Mouse (Mus musculus): ENCODE results near the gene Olfr618. TPM values are rescaled to one million over a fixed set of nuclear protein-coding genes. Genes with fewer than 3 reads are reported as not detected.

Gene Olfr618
- polyA plus RNA-seq, 1 experiment from 2014 or later: not detected

- DNase-seq (ENCODE audit: low spot score) (no peak), ATAC-seq (replicated peaks; ENCODE audit: insufficient number of reproducible peaks, low FRiP score, low TSS enrichment, low read depth) (no peak)
- Histone ChIP-seq H3K9ac (replicated peaks; ENCODE audit: low read length) (no peak within 1 kb of the TSS), H3K27me3 (ENCODE audit: control insufficient read depth, insufficient read depth, low read length) (no peaks in the 10 kb centered on the region), H3K27ac (replicated peaks; ENCODE audit: low read depth, low read length) (no peak within 1 kb of the TSS), H3K36me3 (replicated peaks; ENCODE audit: control insufficient read depth, insufficient read depth, low read depth, low read length) (no peaks in the 10 kb centered on the region), H3K4me2 (ENCODE audit: low read depth, low read length) (no peak within 1 kb of the TSS), H3K4me1 (ENCODE audit: control insufficient read depth, insufficient read depth, low read length) (no peaks in the 10 kb centered on the region), H3K9me3 (replicated peaks; ENCODE audit: control insufficient read depth, low read length) (no peaks in the 10 kb centered on the region), H3K4me3 (ENCODE audit: low read depth, low read length) (no peak within 1 kb of the TSS)
- 80% methylated on average over 2 of the region's 2 CpGs for WGBS
Observed at GRCm38 (mm10) chr7:103612434-103612833, 22.5 kb downstream of the Olfr618 start, which contains the start of gene Olfr620. Gene Olfr620, minus strand, starts transcription at chr7:103612534.

- DNase-seq (ENCODE audit: low spot score) (no peak), ATAC-seq (replicated peaks; ENCODE audit: insufficient number of reproducible peaks, low FRiP score, low TSS enrichment, low read depth) (no peak)
- H3K27ac ChIP-seq (replicated peaks; ENCODE audit: low read depth, low read length): no peak overlapping the region
- H3K9ac ChIP-seq (replicated peaks; ENCODE audit: low read length): no peak overlapping the region
- H3K4me2 ChIP-seq (ENCODE audit: low read depth, low read length): no peak overlapping the region
- no peaks in the 10 kb centered on the region for H3K9me3 ChIP-seq (replicated peaks; ENCODE audit: control insufficient read depth, low read length)
- H3K27me3 ChIP-seq (ENCODE audit: control insufficient read depth, insufficient read depth, low read length): no peaks in the 10 kb centered on the region
- no peak overlapping the region for H3K4me3 ChIP-seq (ENCODE audit: low read depth, low read length)
- H3K36me3 ChIP-seq (replicated peaks; ENCODE audit: control insufficient read depth, insufficient read depth, low read depth, low read length): no peaks in the 10 kb centered on the region
- no peaks in the 10 kb centered on the region for H3K4me1 ChIP-seq (ENCODE audit: control insufficient read depth, insufficient read depth, low read length)
Observed at GRCm38 (mm10) chr7:103636795-103637194, 46.9 kb downstream of the Olfr618 start.

GRCm38 (mm10) chr7:103642602-103643001, 52.7 kb downstream of the Olfr618 start, which contains the start of gene Olfr622:
Gene Olfr622, minus strand, starts transcription at chr7:103642702.
- H3K4me1 ChIP-seq (ENCODE audit: control insufficient read depth, insufficient read depth, low read length): no peaks in the 10 kb centered on the region
- H3K27me3 ChIP-seq (ENCODE audit: control insufficient read depth, insufficient read depth, low read length): no peaks in the 10 kb centered on the region
- no peak within 1 kb of the TSS for H3K9ac ChIP-seq (replicated peaks; ENCODE audit: low read length)
- H3K36me3 ChIP-seq (replicated peaks; ENCODE audit: control insufficient read depth, insufficient read depth, low read depth, low read length): no peaks in the 10 kb centered on the region
- no peaks in the 10 kb centered on the region for H3K9me3 ChIP-seq (replicated peaks; ENCODE audit: control insufficient read depth, low read length)
- no peak within 1 kb of the TSS for H3K4me3 ChIP-seq (ENCODE audit: low read depth, low read length)
- WGBS: 88% methylated on average over 1 of the region's 1 CpGs
- no peak for ATAC-seq (replicated peaks; ENCODE audit: insufficient number of reproducible peaks, low FRiP score, low TSS enrichment, low read depth)
- no peak within 1 kb of the TSS for H3K4me2 ChIP-seq (ENCODE audit: low read depth, low read length)
- no peak for DNase-seq (ENCODE audit: low spot score)
- H3K27ac ChIP-seq (replicated peaks; ENCODE audit: low read depth, low read length): no peak within 1 kb of the TSS

DNA sequence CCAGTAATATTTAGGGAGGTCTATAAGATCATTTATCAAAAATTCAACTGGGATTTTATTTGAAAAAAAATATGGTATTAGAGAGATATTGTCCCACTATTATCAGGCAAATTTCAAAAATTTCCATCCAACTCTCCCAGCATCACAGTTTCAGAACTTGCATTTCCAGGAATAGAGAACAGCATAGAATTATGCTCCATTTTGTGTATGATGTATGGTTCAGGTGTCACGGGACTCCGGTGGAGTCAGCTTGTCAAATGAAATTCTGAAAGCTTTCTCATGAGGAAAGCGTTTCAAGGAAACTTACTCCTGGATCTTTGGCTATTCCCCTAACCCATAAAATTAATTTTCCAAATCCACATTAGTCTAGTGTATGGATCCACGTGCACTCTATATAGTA, 54.2 kb downstream of the Olfr618 start:
- DNase-seq (ENCODE audit: low spot score) (no peak), ATAC-seq (replicated peaks; ENCODE audit: insufficient number of reproducible peaks, low FRiP score, low TSS enrichment, low read depth) (no peak)
- H3K4me1 ChIP-seq (ENCODE audit: control insufficient read depth, insufficient read depth, low read length): no peaks in the 10 kb centered on the region
- H3K36me3 ChIP-seq (replicated peaks; ENCODE audit: control insufficient read depth, insufficient read depth, low read depth, low read length): no peaks in the 10 kb centered on the region
- H3K9me3 ChIP-seq (replicated peaks; ENCODE audit: control insufficient read depth, low read length): no peaks in the 10 kb centered on the region
- H3K4me3 ChIP-seq (ENCODE audit: low read depth, low read length): no peak overlapping the region
- H3K27ac ChIP-seq (replicated peaks; ENCODE audit: low read depth, low read length): no peak overlapping the region
- H3K9ac ChIP-seq (replicated peaks; ENCODE audit: low read length): no peak overlapping the region
- no peak overlapping the region for H3K4me2 ChIP-seq (ENCODE audit: low read depth, low read length)
- H3K27me3 ChIP-seq (ENCODE audit: control insufficient read depth, insufficient read depth, low read length): no peaks in the 10 kb centered on the region
- WGBS: 78% methylated on average over 4 of the region's 4 CpGs

Small RNA genes lying within 50 kb of the gene (microRNA-seq; reads per million reads assigned to microRNA genes)
- gene Gm26506 (ENCODE audit: borderline number of aligned reads): not detected

Other genes starting within 250 kb of the Olfr618 start
- gene Olfr600, start 240.4 kb upstream of the Olfr618 start, polyA plus RNA-seq (2014; fragmentation: Nextera tagmentation; extraction: Ambion mirVana): not detected in 2 replicates
- not detected in 2 replicates for gene Olfr601, start 227.4 kb upstream of the Olfr618 start, polyA plus RNA-seq (2014; fragmentation: Nextera tagmentation; extraction: Ambion mirVana)
- gene Olfr603, start 203.9 kb upstream of the Olfr618 start, polyA plus RNA-seq (2014; fragmentation: Nextera tagmentation; extraction: Ambion mirVana): not detected in 2 replicates
- not detected in 2 replicates for gene Usp17lc, start 175.0 kb upstream of the Olfr618 start, polyA plus RNA-seq (2014; fragmentation: Nextera tagmentation; extraction: Ambion mirVana)
- gene Olfr605, start 144.7 kb upstream of the Olfr618 start, polyA plus RNA-seq (2014; fragmentation: Nextera tagmentation; extraction: Ambion mirVana): not detected in 2 replicates
- gene Olfr606, start 141.1 kb upstream of the Olfr618 start, polyA plus RNA-seq (2014; fragmentation: Nextera tagmentation; extraction: Ambion mirVana): not detected in 2 replicates
- not detected in 2 replicates for gene Olfr607, start 126.0 kb upstream of the Olfr618 start, polyA plus RNA-seq (2014; fragmentation: Nextera tagmentation; extraction: Ambion mirVana)
- gene Olfr608, start 120.2 kb upstream of the Olfr618 start, polyA plus RNA-seq (2014; fragmentation: Nextera tagmentation; extraction: Ambion mirVana): not detected in 2 replicates
- not detected in 2 replicates for gene Olfr609, start 92.0 kb upstream of the Olfr618 start, polyA plus RNA-seq (2014; fragmentation: Nextera tagmentation; extraction: Ambion mirVana)
- gene Olfr610, start 78.0 kb upstream of the Olfr618 start, polyA plus RNA-seq (2014; fragmentation: Nextera tagmentation; extraction: Ambion mirVana): not detected in 2 replicates
- gene Olfr611, start 69.3 kb upstream of the Olfr618 start, polyA plus RNA-seq (2014; fragmentation: Nextera tagmentation; extraction: Ambion mirVana): not detected in 2 replicates
- gene Olfr612, start 47.4 kb upstream of the Olfr618 start, polyA plus RNA-seq (2014; fragmentation: Nextera tagmentation; extraction: Ambion mirVana): not detected in 2 replicates
- gene Olfr613, start 42.0 kb upstream of the Olfr618 start, polyA plus RNA-seq (2014; fragmentation: Nextera tagmentation; extraction: Ambion mirVana): not detected in 2 replicates
- not detected in 2 replicates for gene Olfr615, start 34.0 kb upstream of the Olfr618 start, polyA plus RNA-seq (2014; fragmentation: Nextera tagmentation; extraction: Ambion mirVana)
- gene Olfr616, start 21.0 kb upstream of the Olfr618 start, polyA plus RNA-seq (2014; fragmentation: Nextera tagmentation; extraction: Ambion mirVana): not detected in 2 replicates
- gene Olfr617, start 17.0 kb upstream of the Olfr618 start, polyA plus RNA-seq (2014; fragmentation: Nextera tagmentation; extraction: Ambion mirVana): not detected in 2 replicates
- gene Olfr619, start 10.5 kb downstream of the Olfr618 start, polyA plus RNA-seq (2014; fragmentation: Nextera tagmentation; extraction: Ambion mirVana): not detected in 2 replicates
- gene Olfr620, start 22.4 kb downstream of the Olfr618 start, polyA plus RNA-seq (2014; fragmentation: Nextera tagmentation; extraction: Ambion mirVana): not detected in 2 replicates
- gene Olfr622, start 52.6 kb downstream of the Olfr618 start, polyA plus RNA-seq (2014; fragmentation: Nextera tagmentation; extraction: Ambion mirVana): not detected in 2 replicates
- not detected in 2 replicates for gene Olfr623, start 73.6 kb downstream of the Olfr618 start, polyA plus RNA-seq (2014; fragmentation: Nextera tagmentation; extraction: Ambion mirVana)
- 0.03 and 0.08 TPM in 2 replicates for gene Olfr624, start 81.1 kb downstream of the Olfr618 start, polyA plus RNA-seq (2014; fragmentation: Nextera tagmentation; extraction: Ambion mirVana)
- gene Olfr625-ps1, start 92.6 kb downstream of the Olfr618 start, polyA plus RNA-seq (2014; fragmentation: Nextera tagmentation; extraction: Ambion mirVana): not detected in 2 replicates
- not detected in 2 replicates for gene Olfr243, start 124.6 kb downstream of the Olfr618 start, polyA plus RNA-seq (2014; fragmentation: Nextera tagmentation; extraction: Ambion mirVana)
- not detected in 2 replicates for gene Olfr628, start 140.3 kb downstream of the Olfr618 start, polyA plus RNA-seq (2014; fragmentation: Nextera tagmentation; extraction: Ambion mirVana)
- not detected in 2 replicates for gene Olfr629, start 154.8 kb downstream of the Olfr618 start, polyA plus RNA-seq (2014; fragmentation: Nextera tagmentation; extraction: Ambion mirVana)
- gene Olfr630, start 167.2 kb downstream of the Olfr618 start, polyA plus RNA-seq (2014; fragmentation: Nextera tagmentation; extraction: Ambion mirVana): not detected in 2 replicates
- gene Olfr69, start 181.5 kb downstream of the Olfr618 start, polyA plus RNA-seq (2014; fragmentation: Nextera tagmentation; extraction: Ambion mirVana): not detected in 2 replicates
- not detected in 2 replicates for gene Olfr68, start 189.6 kb downstream of the Olfr618 start, polyA plus RNA-seq (2014; fragmentation: Nextera tagmentation; extraction: Ambion mirVana)
- gene Olfr67, start 201.7 kb downstream of the Olfr618 start, polyA plus RNA-seq (2014; fragmentation: Nextera tagmentation; extraction: Ambion mirVana): not detected in 2 replicates
- gene Hbb-bt, start 223.9 kb downstream of the Olfr618 start, polyA plus RNA-seq (2014; fragmentation: Nextera tagmentation; extraction: Ambion mirVana): 629 and 683 TPM in 2 replicates
- 224 and 252 TPM in 2 replicates for gene Hbb-bs, start 238.0 kb downstream of the Olfr618 start, polyA plus RNA-seq (2014; fragmentation: Nextera tagmentation; extraction: Ambion mirVana)